Mouse (Mus musculus) midbrain, embryonic 10.5 days (tissue): Measurements from ENCODE around the gene Nrp2. TPM values are rescaled to one million over a fixed set of nuclear protein-coding genes. Genes with fewer than 3 reads are reported as not detected.

Experiments
- DNase-seq: peaks from one replicate; pipeline ENCODE4 v3.0.0-alpha.2; 2017; ENCODE audit warnings: low spot score
- H3K27ac ChIP-seq: fragments of 300-500 bp; sonication (generic); replicated peaks from 2 replicates; pipeline ENCODE4 v1.5.1; 2016; ENCODE audit warnings: mild to moderate bottlenecking
- H3K27me3 ChIP-seq: fragments of 300-500 bp; sonication (generic); 2 replicates; pipeline ENCODE4 v1.6.1; 2016; ENCODE audit warnings: low read depth, mild to moderate bottlenecking; ENCODE audit not compliant: poor library complexity, severe bottlenecking
- H3K36me3 ChIP-seq: fragments of 300-500 bp; sonication (generic); 2 replicates; pipeline ENCODE4 v1.6.1; 2016; ENCODE audit warnings: mild to moderate bottlenecking, moderate library complexity
- H3K4me1 ChIP-seq: fragments of 300-500 bp; sonication (generic); 2 replicates; pipeline ENCODE4 v1.6.1; 2016
- H3K4me3 ChIP-seq: fragments of 300-500 bp; sonication (generic); 2 replicates; pipeline ENCODE4 v1.5.1; 2016; ENCODE audit warnings: mild to moderate bottlenecking, moderate library complexity
- H3K9me3 ChIP-seq: fragments of 300-500 bp; sonication (generic); replicated peaks from 2 replicates; pipeline ENCODE4 v1.6.1; 2016; ENCODE audit warnings: mild to moderate bottlenecking
- WGBS: fragments of 180-500 bp; shearing (Covaris S2); methylation state at CpG from one replicate; pipeline ENCODE4 v1.1.7; 2016; 5-methylcytosine and 5-hydroxymethylcytosine counted together
- polyA plus RNA-seq: library from polyadenylated mRNA; unstranded; fragments of >200 nt; fragmentation: Nextera tagmentation; extraction: Ambion mirVana; gene quantifications from 2 replicates; pipeline ENCODE4 v1.2.1, GENCODE M21; 2016

Nrp2 gene
- polyA plus RNA-seq = 10.7 and 13.2 TPM in 2 replicates

GRCm38 (mm10) chr1:62703158-62704116, at the start of gene Nrp2:
Nrp2 (plus strand) TSS chr1:62703285.
- WGBS = under 1% methylated on average over 76 of the region's 76 CpGs
- H3K4me1 ChIP-seq = peaks cover 75% of the 10 kb centered on the region
- peak within 1 kb of the TSS; percentile 81 for H3K27ac ChIP-seq
- H3K36me3 ChIP-seq = no peaks in the 10 kb centered on the region
- H3K4me3 ChIP-seq = peak within 1 kb of the TSS; percentile 64
- H3K27me3 ChIP-seq = peaks cover 75% of the 10 kb centered on the region
- DNase-seq = peak; percentile 88
- no peaks in the 10 kb centered on the region for H3K9me3 ChIP-seq

- no peaks in the 10 kb centered on the region for H3K9me3 ChIP-seq
- H3K4me3 ChIP-seq = no peak overlapping the region
- H3K4me1 ChIP-seq = peaks cover 14% of the 10 kb centered on the region; the same call in 1 of the 2 replicates
- DNase-seq = no peak
- no peak overlapping the region; the same call in 1 of the 2 replicates for H3K27ac ChIP-seq
- no peaks in the 10 kb centered on the region for H3K27me3 ChIP-seq
- 62% methylated on average over 6 of the region's 6 CpGs for WGBS
- no peaks in the 10 kb centered on the region for H3K36me3 ChIP-seq
Observed at GRCm38 (mm10) chr1:62654436-62654835, 48.6 kb upstream of the Nrp2 start.

- no peaks in the 10 kb centered on the region for H3K27me3 ChIP-seq
- peak; percentile 35 for DNase-seq
- peak overlapping the region; percentile 67 for H3K27ac ChIP-seq
- WGBS = 52% methylated on average over 8 of the region's 8 CpGs
- no peak overlapping the region for H3K4me3 ChIP-seq
- H3K4me1 ChIP-seq = peaks cover 13% of the 10 kb centered on the region
- no peaks in the 10 kb centered on the region for H3K36me3 ChIP-seq
- peaks cover 8% of the 10 kb centered on the region; the same call in 1 of the 2 replicates for H3K9me3 ChIP-seq
Observed at GRCm38 (mm10) chr1:62664960-62665645, 38.0 kb upstream of the Nrp2 start.

- peaks cover 13% of the 10 kb centered on the region for H3K4me1 ChIP-seq
- peaks cover 8% of the 10 kb centered on the region; the same call in 1 of the 2 replicates for H3K9me3 ChIP-seq
- H3K36me3 ChIP-seq = no peaks in the 10 kb centered on the region
- DNase-seq = no peak
- H3K4me3 ChIP-seq = no peak overlapping the region
- peak overlapping the region; percentile 67 for H3K27ac ChIP-seq
- WGBS = 84% methylated on average over 5 of the region's 5 CpGs
- no peaks in the 10 kb centered on the region for H3K27me3 ChIP-seq
Observed at GRCm38 (mm10) chr1:62665771-62666730, 37.0 kb upstream of the Nrp2 start.

GRCm38 (mm10) chr1:62666780-62667179, 36.3 kb upstream of the Nrp2 start:
- Histone ChIP-seq H3K36me3 (no peaks in the 10 kb centered on the region), H3K9me3 (peaks cover 8% of the 10 kb centered on the region; the same call in 1 of the 2 replicates), H3K27me3 (no peaks in the 10 kb centered on the region), H3K4me1 (peaks cover 13% of the 10 kb centered on the region), H3K4me3 (no peak overlapping the region), H3K27ac (no peak overlapping the region)
- WGBS = 83% methylated on average over 5 of the region's 5 CpGs
- no peak for DNase-seq

DNA sequence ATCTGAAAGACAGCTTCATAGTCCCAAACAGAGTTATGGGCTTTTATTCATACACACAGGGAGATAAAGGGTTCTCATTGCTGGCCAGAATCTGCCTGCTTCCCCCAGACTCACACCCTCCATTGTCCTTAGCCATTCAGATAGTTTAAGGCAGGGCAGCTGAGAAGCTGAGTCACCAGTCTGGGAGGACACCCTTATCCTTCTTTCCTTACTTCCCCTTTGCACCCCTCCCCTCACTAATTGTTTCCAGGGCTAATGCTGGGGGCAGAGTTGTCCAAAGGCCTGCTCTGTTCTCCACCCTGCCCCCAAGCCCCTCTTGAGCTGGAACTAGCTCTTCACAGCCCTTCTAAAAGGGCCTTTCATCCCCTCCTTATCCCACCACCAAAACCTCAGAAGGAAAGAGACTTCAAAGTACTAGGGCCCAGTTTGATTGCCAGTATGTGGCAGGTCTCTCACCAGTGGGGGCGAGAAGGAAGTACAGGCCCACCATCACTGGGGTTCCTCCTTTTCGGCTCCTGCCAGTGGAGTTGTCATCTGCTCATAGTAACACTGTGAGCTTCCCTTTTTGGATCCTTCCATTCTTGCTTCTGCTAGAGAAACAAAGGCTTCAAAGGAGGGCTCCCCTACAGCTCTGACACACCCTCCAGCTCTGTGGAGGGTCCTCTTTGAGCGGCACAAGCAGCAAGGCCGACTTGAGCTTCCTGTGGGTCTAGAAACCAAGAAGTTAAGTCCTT, 24.3 kb upstream of the Nrp2 start:
- WGBS = 37% methylated on average over 4 of the region's 4 CpGs
- Histone ChIP-seq H3K36me3 (no peaks in the 10 kb centered on the region), H3K4me3 (no peak overlapping the region), H3K27me3 (no peaks in the 10 kb centered on the region), H3K27ac (peak overlapping the region; percentile 47; the same call in 1 of the 2 replicates), H3K9me3 (peaks cover 5% of the 10 kb centered on the region; the same call in 1 of the 2 replicates), H3K4me1 (peaks cover 20% of the 10 kb centered on the region)
- DNase-seq = no peak

DNA sequence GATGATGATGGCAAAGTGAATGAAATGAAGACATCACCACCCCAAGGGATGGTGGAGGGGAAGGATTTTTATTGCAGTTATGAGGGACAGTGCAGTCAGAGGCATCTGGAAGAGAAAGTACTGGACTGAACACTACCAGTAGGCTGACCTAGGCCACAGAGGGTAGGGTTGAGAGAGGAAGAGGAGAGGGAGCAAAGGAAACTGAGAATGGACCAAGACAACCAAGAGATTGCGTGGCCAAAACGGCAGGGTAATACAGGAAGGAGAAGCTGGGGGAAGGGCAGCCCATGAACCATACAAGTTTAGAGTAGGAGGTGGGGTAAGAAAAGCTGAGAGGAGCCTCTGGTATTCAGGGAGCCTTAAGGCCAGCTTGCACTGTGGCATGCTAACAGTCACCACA, 23.6 kb upstream of the Nrp2 start:
- no peak for DNase-seq
- Histone ChIP-seq H3K9me3 (peaks cover 5% of the 10 kb centered on the region; the same call in 1 of the 2 replicates), H3K4me1 (peaks cover 20% of the 10 kb centered on the region), H3K36me3 (no peaks in the 10 kb centered on the region), H3K4me3 (no peak overlapping the region), H3K27ac (no peak overlapping the region), H3K27me3 (no peaks in the 10 kb centered on the region)
- 95% methylated on average over 2 of the region's 2 CpGs for WGBS

DNA sequence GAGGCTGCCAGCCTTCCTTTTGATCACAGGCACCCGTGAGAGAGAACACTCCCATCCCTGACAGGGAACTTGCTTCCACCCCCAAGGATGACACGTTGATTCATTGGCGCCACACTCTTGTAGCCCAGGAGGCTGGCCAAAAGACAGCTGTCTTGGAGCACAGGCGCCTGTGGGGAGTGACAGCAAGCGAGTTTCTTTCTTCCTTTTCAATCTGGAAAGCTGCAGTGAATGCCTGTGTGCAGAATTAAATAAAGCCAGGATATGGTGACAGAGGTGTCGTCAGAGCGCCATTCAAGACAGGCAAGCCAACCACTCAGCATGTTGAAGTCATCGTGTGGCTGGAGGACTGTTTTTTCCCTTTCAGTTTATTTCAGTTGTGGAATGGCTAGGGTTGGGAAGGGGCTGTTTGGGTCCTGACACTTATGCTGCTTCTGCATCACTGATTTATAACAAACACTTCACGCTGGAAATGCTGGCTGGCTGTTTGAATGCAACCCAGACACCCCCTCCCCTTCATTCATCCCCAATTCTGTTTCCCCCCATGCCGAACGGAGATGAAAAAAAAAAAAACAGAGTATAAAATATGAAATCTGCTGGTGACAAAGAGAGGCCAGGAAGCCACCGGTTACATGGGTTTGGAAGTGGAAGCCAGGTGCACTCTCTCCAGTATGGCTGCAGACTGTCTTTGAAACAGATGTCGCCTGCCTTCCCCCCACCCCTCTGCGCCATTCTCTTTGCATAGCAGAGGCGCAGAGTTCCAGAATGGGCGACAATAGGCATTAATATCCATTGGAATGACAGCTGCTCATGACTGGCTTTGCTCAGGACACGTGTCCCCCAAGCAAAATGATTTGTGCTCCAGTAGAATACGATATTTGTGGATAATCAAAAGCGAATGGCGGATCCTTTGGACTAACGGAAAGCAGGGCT, 20.4 kb upstream of the Nrp2 start:
- no peaks in the 10 kb centered on the region for H3K27me3 ChIP-seq
- no peak for DNase-seq
- 74% methylated on average over 21 of the region's 21 CpGs for WGBS
- H3K9me3 ChIP-seq = peaks cover 1% of the 10 kb centered on the region; the same call in 1 of the 2 replicates
- no peak overlapping the region for H3K4me3 ChIP-seq
- peaks cover 20% of the 10 kb centered on the region for H3K4me1 ChIP-seq
- no peaks in the 10 kb centered on the region for H3K36me3 ChIP-seq
- H3K27ac ChIP-seq = peak overlapping the region; percentile 59

- no peaks in the 10 kb centered on the region for H3K9me3 ChIP-seq
- DNase-seq = no peak
- WGBS = 94% methylated on average over 2 of the region's 2 CpGs
Observed at GRCm38 (mm10) chr1:62683498-62683897, 19.6 kb upstream of the Nrp2 start.

DNA sequence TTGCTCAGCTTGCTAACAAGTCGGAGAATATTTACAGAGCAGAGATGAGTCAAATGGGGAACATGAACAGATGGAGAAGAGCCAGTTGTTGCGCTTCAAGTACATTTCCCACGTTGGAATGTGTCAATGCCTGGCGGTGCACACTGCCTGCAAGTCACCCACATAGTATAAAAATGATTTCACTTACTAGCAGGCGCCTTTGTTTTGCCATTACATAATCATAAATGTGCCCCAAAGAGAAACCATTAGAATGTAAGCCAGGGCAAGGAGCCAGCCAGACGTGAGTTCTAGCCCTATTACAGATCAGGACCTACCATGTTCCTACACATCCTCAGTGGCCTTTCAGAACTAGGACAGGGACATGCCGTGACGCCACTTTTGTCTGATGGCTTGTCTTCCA, 15.6 kb upstream of the Nrp2 start:
- H3K4me3 ChIP-seq = no peak overlapping the region
- no peaks in the 10 kb centered on the region for H3K36me3 ChIP-seq
- no peaks in the 10 kb centered on the region for H3K27me3 ChIP-seq
- 90% methylated on average over 8 of the region's 8 CpGs for WGBS
- H3K27ac ChIP-seq = no peak overlapping the region
- peaks cover 8% of the 10 kb centered on the region for H3K4me1 ChIP-seq
- DNase-seq = no peak
- H3K9me3 ChIP-seq = no peaks in the 10 kb centered on the region

More at GRCm38 (mm10) chr1:62683498-62683897, 19.6 kb upstream of the Nrp2 start:
- H3K36me3 ChIP-seq = no peaks in the 10 kb centered on the region
- no peaks in the 10 kb centered on the region for H3K27me3 ChIP-seq
- H3K4me3 ChIP-seq = no peak overlapping the region
- H3K27ac ChIP-seq = no peak overlapping the region
- peaks cover 19% of the 10 kb centered on the region for H3K4me1 ChIP-seq
